9 mouse cellular contexts compared by ENCODE assay signal in genomic region chr6:128102296-128102999, GRCm38 (mm10). TPM values are rescaled to one million over a fixed set of nuclear protein-coding genes. Genes with fewer than 3 reads are reported as not detected.
DNase-seq lines count a peak whose midpoint lies in the region; ATAC-seq lines count a peak whose summit lies in the region.
"Had no signal": no experiment of that assay in that cellular context is flagged by ENCODE, and none has a peak within 500 bp of the region (broad histone marks: within the 10 kb centered on the region; RNA-seq: fewer than 3 reads in every experiment).

No protein-coding gene starts in this region.

- peak; percentile 31 for DNase-seq in retina, postnatal 1 day
- DNase-seq in retina, embryonic 14.5 days (ENCODE audit: low spot score), result no peak
- DNase-seq in heart, embryonic 10.5 days (ENCODE audit: low spot score), result no peak
- no peak for DNase-seq in cerebellum, postnatal 14 days
- no peak for DNase-seq in c-Kit-positive CD71-positive TER-119-positive erythroid progenitor cells, embryonic 14.5 days (ENCODE audit: low spot score)
- no peak for DNase-seq in right cerebral cortex, postnatal 25 days

- no peaks in the 10 kb centered on the region for H3K27me3 ChIP-seq in heart, embryonic 10.5 days (ENCODE audit: insufficient read depth, poor library complexity, severe bottlenecking)
- no peaks in the 10 kb centered on the region for H3K27me3 ChIP-seq in kidney, embryonic 16.5 days (ENCODE audit: insufficient read depth, low read length)
- H3K27me3 ChIP-seq in midbrain, embryonic 13.5 days, result no peaks in the 10 kb centered on the region
- H3K27me3 ChIP-seq: limb, embryonic 13.5 days had no signal

- ATAC-seq in kidney, embryonic 16.5 days (ENCODE audit: low FRiP score, low TSS enrichment), result peak; percentile 65
- peak; percentile 46; the same call in 1 of the 2 replicates for ATAC-seq in midbrain, embryonic 13.5 days

- 34% methylated on average over 6 of the region's 6 CpGs for WGBS in heart, embryonic 10.5 days
- 51% methylated on average over 6 of the region's 6 CpGs for WGBS in kidney, embryonic 16.5 days
- WGBS in midbrain, embryonic 13.5 days, result 49% methylated on average over 6 of the region's 6 CpGs

- H3K4me2 ChIP-seq in kidney, embryonic 16.5 days (replicated peaks; ENCODE audit: low read depth, low read length), result no peak overlapping the region
- no peak overlapping the region for H3K4me2 ChIP-seq in midbrain, embryonic 13.5 days (replicated peaks)
- H3K4me2 ChIP-seq: limb, embryonic 13.5 days had no signal

- H3K9me3 ChIP-seq in heart, embryonic 10.5 days, result no peaks in the 10 kb centered on the region
- no peaks in the 10 kb centered on the region for H3K9me3 ChIP-seq in kidney, embryonic 16.5 days (ENCODE audit: low read length)
- no peaks in the 10 kb centered on the region for H3K9me3 ChIP-seq in midbrain, embryonic 13.5 days
- H3K9me3 ChIP-seq: limb, embryonic 13.5 days had no signal

- H3K4me1 ChIP-seq in heart, embryonic 10.5 days, result peaks cover 72% of the 10 kb centered on the region
- peaks cover 63% of the 10 kb centered on the region for H3K4me1 ChIP-seq in kidney, embryonic 16.5 days (ENCODE audit: insufficient read depth, low read length)
- H3K4me1 ChIP-seq in midbrain, embryonic 13.5 days (replicated peaks), result peaks cover 42% of the 10 kb centered on the region

- no peak overlapping the region for H3K4me3 ChIP-seq in heart, embryonic 10.5 days
- no peak overlapping the region for H3K4me3 ChIP-seq in kidney, embryonic 16.5 days (ENCODE audit: low read length)
- H3K4me3 ChIP-seq in midbrain, embryonic 13.5 days (replicated peaks), result no peak overlapping the region
- H3K4me3 ChIP-seq: limb, embryonic 13.5 days had no signal

- H3K36me3 ChIP-seq in heart, embryonic 10.5 days, result no peaks in the 10 kb centered on the region
- no peaks in the 10 kb centered on the region for H3K36me3 ChIP-seq in kidney, embryonic 16.5 days (ENCODE audit: insufficient read depth, low read length)
- no peaks in the 10 kb centered on the region for H3K36me3 ChIP-seq in midbrain, embryonic 13.5 days
- H3K36me3 ChIP-seq: limb, embryonic 13.5 days had no signal

- H3K9ac ChIP-seq in kidney, embryonic 16.5 days (replicated peaks; ENCODE audit: low read length), result no peak overlapping the region
- no peak overlapping the region for H3K9ac ChIP-seq in midbrain, embryonic 13.5 days (replicated peaks)
- H3K9ac ChIP-seq: limb, embryonic 13.5 days had no signal

- peak overlapping the region; percentile 87 for H3K27ac ChIP-seq in heart, embryonic 10.5 days
- H3K27ac ChIP-seq in kidney, embryonic 16.5 days (ENCODE audit: low read length), result peak overlapping the region; percentile 84
- H3K27ac ChIP-seq in midbrain, embryonic 13.5 days, result peak overlapping the region; percentile 54; the same call in 1 of the 2 replicates
- H3K27ac ChIP-seq: limb, embryonic 13.5 days had no signal

RNA-seq across cellular contexts. Expression of gene Tspan9, which starts 40.9 kb away (rescaled TPM):
- 111 and 177 TPM in 2 replicates for polyA plus RNA-seq in heart, embryonic 10.5 days (2016; fragmentation: Nextera tagmentation; extraction: Ambion mirVana)
- 140 and 147 TPM in 2 replicates for polyA plus RNA-seq in kidney, embryonic 16.5 days (2015; fragmentation: Nextera tagmentation; extraction: Ambion mirVana)
- polyA plus RNA-seq in midbrain, embryonic 13.5 days (2015; fragmentation: Nextera tagmentation; extraction: Ambion mirVana), result 24.0 and 29.3 TPM in 2 replicates
